Mouse (Mus musculus) T-helper 1 cell (primary cell): ENCODE data around the gene Ufsp1.

Experiments used
- in situ Hi-C: fragments of 300-600 bp; cut with MboI, MseI; formaldehyde crosslinking; loops from one replicate; pipeline ENCODE4 v1.15.1; 2025; ENCODE audit warnings: high pct_unique_total_duplicates

Ufsp1 gene

GRCm38 (mm10) chr5:137320996-137321395 is 26.6 kb downstream of the Ufsp1 start:
- in situ Hi-C loops: loop anchor here (25.0 kb wide), 1 partner anchor 841 kb away; the partner anchor contains the start of genes Ap4m1, Cops6, Mcm7 and Zfp113

DNA sequence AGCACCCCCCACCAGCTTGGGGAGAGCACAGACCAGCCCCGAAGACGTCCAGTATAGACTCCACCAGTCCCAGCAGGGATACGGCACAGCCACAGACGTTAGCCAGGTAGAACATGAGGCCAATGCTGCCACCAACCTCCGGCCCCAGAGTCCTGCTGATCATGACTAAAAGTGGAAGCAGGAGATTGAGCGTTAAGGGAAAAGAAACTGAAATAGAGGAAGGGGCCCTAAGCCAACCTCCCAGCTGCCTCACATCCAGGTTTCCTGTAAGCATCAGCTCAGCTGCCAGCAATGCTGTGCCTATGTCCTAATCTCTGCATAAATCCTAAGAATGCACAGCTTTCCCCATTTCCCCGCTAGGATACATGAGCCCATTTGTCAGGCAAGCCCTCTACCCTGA is 36.5 kb downstream of the Ufsp1 start:
- in situ Hi-C loops: no loop called here

- in situ Hi-C loops: no loop called here
These were observed 38.6 kb downstream of the Ufsp1 start for GRCm38 (mm10) chr5:137332857-137333511.

DNA sequence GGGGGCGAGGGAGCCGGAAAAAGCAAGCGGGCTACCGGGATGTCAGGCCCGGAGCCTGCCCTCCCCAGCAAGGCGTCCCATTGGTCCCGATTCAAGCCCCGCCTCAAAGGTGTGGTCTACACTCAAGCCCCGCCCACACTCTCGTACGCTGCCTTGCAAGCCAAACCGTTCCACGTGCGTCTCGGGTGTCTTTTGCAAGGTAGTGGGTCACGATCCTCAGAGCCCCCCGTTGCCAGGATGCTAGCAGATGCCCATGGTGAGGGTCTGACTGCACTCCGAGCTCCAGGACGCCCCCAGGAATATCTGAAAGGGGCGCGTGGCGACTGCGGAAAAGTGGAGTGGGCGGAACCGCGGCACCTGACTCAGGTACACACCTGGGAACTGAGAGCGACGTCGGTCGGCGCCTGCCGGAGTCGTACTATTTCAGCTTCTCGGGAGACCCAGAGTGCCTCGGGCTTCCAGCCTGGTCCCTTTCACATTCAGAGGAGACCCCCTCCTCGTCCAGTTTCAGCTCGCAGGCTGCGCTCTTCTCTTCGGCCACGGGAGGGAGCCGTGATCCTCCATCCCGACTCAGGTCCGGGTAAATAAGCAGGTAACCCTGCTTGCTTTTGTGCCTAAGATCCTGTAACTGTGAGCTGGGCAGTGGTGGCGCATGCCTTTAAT is 39.2 kb downstream of the Ufsp1 start, which contains the start of gene Slc12a9:
Gene Slc12a9 (minus strand): TSS at position 86 of the 663 bp plus-strand sequence.
- in situ Hi-C loops: no loop called here

DNA sequence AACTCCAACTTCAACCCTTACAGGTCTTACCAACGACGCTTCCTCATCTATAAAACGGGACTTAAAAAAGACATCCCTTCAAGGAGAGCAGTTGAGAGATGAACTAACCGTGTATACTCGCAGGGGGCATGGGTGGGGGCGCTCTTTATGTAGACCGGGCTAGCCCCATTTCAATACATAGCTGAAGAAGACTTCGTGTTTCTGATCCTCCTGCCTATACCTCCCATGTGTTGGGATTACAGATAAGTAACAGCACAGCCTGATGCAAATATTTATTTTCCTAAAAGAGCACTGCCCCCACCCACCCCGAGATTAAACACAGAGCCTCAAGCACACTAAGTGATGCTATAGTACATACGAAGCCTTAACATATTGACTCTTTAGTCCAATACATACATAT is 39.9 kb downstream of the Ufsp1 start:
- in situ Hi-C loops: no loop called here

DNA sequence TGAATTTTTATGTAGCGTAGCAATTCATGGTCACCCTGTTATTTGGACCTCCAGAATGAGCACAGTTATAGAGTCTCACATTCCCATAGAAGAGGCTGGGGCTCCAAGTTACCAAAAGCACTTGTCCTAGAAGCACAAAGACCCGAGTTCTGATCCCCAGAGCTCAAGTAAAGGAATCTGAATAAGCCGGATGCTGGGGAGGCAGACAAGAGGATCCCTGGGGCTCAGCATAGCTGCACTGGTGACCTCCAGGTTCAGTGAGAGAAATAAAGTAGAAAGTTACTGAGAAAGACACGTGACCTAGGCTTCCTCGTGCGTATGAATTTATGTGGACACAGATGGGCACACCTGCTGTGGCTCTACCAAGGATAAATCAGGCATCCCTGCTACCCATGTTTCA is 40.6 kb downstream of the Ufsp1 start:
- in situ Hi-C loops: no loop called here

DNA sequence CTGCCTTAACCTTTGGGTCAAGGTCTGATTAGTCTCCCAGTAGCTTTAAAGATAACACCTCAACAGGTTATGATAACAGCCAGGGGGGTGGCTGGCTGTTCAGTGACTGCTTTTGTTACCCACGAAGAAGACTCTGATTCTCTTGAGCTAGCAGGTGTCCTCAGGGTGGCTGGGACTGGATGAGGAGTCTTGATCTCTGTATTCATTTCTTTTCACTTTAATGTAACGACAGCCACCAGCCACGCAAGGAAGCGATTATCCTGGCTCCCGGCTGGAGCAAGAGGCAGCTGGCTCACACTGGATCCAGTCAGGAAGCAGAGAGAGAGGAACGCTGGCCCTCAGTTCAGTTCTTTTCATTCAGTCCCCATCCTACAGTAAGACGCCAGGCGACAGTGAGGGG is 42.8 kb downstream of the Ufsp1 start:
- in situ Hi-C loops: no loop called here

- in situ Hi-C loops: no loop called here
These were observed 43.8 kb downstream of the Ufsp1 start for GRCm38 (mm10) chr5:137338256-137338655.

- in situ Hi-C loops: no loop called here
These were observed 44.3 kb downstream of the Ufsp1 start for GRCm38 (mm10) chr5:137338663-137339289.

GRCm38 (mm10) chr5:137339290-137339979 is 45.0 kb downstream of the Ufsp1 start:
- in situ Hi-C loops: no loop called here

GRCm38 (mm10) chr5:137340222-137340621 is 45.8 kb downstream of the Ufsp1 start:
- in situ Hi-C loops: no loop called here

- in situ Hi-C loops: no loop called here
These were observed 48.1 kb downstream of the Ufsp1 start for GRCm38 (mm10) chr5:137342407-137343012.

DNA sequence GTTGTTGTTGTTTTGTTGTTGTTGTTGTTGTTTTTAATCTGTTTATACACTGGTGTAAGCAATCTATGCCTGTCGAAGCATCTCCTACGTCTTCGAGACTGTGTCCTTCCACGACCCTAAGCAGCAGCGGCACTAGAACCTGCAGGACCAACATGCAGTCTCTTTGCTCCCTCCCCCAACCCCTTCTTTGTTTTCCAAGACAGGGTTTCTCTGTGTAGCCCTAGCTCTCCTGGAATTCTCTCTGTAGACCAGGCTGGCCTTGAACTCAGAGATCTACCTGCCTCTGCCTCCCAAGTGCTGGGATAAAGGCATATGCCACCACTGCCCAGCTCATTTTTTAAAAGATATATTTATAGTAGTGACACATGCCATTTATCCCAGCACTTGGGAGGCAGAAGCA is 49.0 kb downstream of the Ufsp1 start:
- in situ Hi-C loops: no loop called here

DNA sequence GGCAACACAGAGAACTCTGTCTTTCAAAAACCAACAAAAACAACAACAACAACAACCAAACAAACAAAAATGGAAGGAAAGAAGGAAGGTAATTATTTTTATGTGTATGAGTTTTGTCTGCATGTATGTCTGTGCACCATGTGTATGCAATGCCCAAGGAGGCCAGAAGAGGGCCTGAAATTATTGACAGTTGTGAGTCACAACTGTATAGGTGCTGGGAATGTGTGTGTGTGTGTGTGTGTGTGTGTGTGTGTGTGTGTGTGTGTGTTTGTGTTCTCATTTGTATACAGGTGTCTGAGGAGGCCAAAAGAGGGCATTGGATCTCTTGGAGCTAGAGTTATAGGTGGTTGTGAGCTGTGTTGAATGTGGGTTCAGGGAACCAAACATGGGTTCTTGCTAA is 49.4 kb downstream of the Ufsp1 start:
- in situ Hi-C loops: no loop called here
